Mouse (Mus musculus) heart, postnatal 14 days (tissue): ENCODE results near the gene Asic3. TPM values are rescaled to one million over a fixed set of nuclear protein-coding genes. Genes with fewer than 3 reads are reported as not detected.
A peak's percentile ranks its signal among the peaks of the same experiment; 100 is the strongest.

Source experiments
- DNase-seq, 2 experiments: peaks; one replicate each; pipeline ENCODE4 v3.0.0; 2021 to 2022
- intact Hi-C: fragments of 180-260 bp; cut with DNase I; formaldehyde crosslinking; loops from one replicate; pipeline ENCODE4 v1.15.1; 2025
- long read RNA-seq, 2 experiments: library from polyadenylated mRNA; stranded (forward); transcript quantifications; one replicate each; pipeline ENCODE4 v2.0.0; 2021
- total RNA-seq, 2 experiments: library from RNA; stranded (reverse); gene quantifications; 2 replicates each; pipeline ENCODE4 v1.2.3; 2021

Asic3 gene
- under 1 TPM in 1 of 2 experiments, not detected in 1; 0.39 TPM for total RNA-seq
- long read RNA-seq, experiment 1: 0 reads
- long read RNA-seq, experiment 2: 0 reads

DNA sequence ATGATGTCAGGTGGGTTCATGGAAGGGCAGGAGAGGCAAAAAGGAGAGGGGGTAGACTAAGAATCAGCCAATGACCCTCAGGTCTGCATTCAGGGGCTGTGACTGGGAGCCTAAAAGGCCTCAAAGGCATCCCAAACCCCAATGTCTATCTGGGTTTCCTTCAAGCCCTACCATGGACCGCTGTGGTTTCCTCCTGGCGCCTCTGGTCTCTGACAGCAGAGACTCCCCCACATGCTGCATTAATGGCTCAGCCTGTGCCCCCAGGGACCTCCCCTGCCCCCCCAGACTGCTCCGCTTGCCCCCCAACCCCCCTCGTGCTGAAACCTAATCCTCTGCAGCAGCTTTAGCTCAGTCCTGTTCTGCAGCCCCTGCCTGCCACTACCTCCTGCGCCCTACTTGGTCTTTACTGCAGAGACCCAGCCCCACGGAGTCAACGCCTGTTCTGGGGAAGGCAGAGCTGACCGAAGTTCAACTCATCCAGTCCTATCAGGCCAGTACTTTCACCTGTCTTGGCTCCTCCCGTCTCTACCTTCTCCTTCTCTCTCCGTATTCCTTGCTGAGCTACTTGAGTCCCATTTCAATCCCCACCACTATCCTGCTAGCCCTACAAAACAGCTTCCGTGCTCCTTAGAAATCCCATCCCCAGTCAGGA, at the start of gene Asic3:
Asic3 (plus strand) TSS at position 351 of the 652 bp plus-strand sequence.
- intact Hi-C loops: no loop called here
- DNase-seq: no peak

DNA sequence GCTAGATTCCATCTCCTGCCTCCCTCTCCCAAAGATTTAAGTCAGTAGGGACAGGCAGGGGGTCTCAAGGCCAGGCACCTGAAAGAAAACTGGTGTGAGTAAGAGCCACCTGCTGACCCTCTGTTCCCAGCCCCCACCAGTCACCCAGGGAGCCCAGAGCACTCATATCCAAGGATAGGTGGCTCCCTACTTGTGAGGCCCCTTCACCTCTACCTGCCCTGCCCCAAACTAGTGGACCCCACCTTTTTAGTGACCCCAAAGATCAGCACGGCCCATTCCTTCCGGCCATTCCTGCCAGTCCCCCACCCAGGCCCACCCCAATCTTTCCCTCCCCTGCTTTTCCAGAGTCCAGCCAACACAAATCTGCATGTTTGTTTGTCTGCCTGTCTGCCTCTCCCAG, 49.7 kb upstream of the Asic3 start:
- intact Hi-C loops: loop anchor here (1.0 kb wide), 1 partner anchor 23 kb away; no protein-coding TSS in a partner anchor
- DNase-seq: no peak

DNA sequence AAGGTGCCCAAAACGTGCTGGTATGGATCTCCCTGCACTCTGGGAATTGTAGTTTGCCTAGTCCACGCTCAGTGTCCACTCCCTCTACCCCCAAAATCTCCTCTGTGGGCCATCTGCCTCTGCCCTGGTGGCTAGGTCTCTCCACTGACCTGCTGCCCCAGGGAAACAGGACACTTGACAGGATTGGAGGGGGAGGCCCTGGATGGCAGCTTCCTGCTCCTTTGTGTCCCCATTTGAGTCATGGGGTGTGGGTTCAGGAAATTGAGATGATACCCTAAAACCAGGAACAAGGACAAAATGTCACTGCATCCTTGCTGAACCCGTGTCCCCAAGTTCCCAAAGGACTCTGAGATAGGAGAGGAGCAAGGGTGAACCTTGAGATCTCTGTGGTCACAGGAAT, 49.1 kb upstream of the Asic3 start:
- intact Hi-C loops: loop anchor here (2.0 kb wide), 1 partner anchor 19 kb away; no protein-coding TSS in a partner anchor
- no peak for DNase-seq

GRCm38 (mm10) chr5:24364508-24364907, 48.7 kb upstream of the Asic3 start, which contains the start of gene Nos3:
Gene Nos3, plus strand, starts transcription at chr5:24364810.
- DNase-seq: peak; percentile 75 to 76
- intact Hi-C loops: loop anchor here (2.0 kb wide), 1 partner anchor 18 kb away; no protein-coding TSS in a partner anchor

DNA sequence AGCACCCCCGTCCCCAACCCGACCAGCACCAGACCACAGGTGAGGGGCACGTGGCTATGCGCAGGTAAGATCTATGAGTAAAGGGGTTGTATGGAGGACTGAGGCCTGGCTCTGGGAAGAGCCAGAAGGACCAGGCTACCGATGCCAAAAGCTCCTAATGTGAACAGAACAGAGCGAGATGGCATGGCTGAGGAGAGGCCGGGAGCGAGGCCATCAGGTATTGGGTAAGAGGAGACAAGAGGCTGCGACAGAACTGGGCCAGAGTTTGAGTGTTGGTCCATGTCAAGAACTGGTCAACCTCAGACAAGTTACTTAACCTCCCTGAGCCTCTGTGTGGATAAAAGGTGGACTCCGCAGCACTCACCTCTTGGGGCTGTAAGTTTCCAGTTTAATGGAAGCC, 48.2 kb upstream of the Asic3 start:
- DNase-seq: no peak

DNA sequence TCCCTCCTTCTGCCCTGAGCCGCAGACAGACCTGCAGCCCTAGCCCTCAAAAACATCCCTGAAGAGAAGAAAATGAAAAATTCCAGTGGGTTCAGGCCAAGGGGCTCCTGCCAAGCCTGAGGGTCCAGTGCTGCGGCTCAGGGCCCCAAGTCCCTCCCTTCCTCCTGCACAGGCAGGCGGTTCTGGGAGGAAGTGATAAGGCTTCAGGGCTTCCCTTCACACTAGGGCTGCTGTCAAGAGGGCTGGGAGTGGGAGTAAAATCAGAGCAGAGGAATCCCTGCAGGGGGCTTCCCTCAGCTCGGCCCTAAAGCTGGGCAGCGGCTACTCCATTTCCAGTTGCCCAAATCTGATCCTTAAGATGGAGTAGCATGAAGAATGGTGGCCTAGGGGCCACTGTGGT, 47.7 kb upstream of the Asic3 start:
- intact Hi-C loops: loop anchor here (2.0 kb wide), 1 partner anchor 17 kb away; no protein-coding TSS in a partner anchor
- peak in 1 of 2 experiments; percentile 43 for DNase-seq

More for the DNA sequence above, 48.2 kb upstream of the Asic3 start:
- intact Hi-C loops: loop anchor here (2.0 kb wide), 1 partner anchor 18 kb away; no protein-coding TSS in a partner anchor

DNA sequence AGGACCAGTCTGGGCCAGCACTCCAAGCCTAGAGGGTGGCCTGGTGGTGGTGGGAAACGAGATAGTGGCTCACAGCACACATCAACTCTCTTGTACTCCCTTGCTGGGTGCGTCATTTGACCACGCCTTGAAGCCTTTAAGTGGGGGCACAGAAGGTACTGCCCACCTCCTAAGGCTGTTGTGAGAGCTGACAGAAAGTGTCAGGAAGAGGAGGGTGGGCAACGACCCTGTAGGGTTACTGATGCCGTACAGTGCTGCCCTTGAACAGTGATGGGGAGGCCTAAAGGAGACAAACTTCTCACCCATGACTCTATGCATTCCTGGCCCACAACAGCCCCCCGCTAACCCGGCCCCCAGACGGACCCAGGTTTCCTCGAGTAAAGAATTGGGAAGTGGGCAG, 46.8 kb upstream of the Asic3 start:
- no peak for DNase-seq
- intact Hi-C loops: no loop called here

GRCm38 (mm10) chr5:24369767-24370166, 43.4 kb upstream of the Asic3 start:
- DNase-seq: no peak
- intact Hi-C loops: no loop called here

DNA sequence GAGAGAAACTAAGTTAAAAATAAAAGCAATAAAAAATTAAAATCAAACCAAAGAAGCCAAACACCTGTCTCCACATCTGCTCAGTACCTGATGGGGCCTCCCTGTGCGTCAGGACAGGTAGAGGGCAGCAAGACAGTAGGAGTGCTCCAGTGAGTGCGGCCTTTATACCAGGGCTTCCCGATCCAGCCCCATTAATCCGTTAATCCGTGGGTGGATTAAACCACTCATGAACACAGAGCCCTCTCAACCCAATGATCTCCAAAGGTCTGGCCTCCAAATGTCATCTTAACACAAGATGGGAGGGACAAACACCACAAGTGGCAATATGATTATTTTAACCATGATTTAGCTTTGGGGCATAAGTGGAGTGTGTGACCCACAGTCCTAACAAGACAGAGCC, 39.4 kb upstream of the Asic3 start:
- intact Hi-C loops: no loop called here
- DNase-seq: no peak

DNA sequence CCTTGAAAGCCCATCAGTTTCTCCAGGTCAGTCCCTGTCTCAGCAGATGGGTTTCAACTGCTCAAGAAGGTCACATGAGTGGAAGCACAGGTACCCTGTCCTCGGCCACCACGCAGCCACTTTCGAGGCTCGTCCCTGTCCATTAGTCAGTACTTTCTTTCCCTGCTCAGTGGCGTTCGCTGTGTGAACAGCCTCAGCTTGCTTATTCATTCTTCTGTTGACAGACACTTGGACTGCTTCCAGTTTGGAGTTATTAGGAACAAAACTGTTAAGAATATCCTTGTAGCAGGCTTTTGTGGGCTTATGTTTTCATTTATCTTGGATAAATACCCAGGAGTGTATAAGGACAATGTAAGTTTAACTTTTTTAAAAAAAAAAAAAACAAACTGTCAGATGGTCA, 39.0 kb upstream of the Asic3 start:
- peak in 1 of 2 experiments; percentile 40 for DNase-seq
- intact Hi-C loops: no loop called here

DNA sequence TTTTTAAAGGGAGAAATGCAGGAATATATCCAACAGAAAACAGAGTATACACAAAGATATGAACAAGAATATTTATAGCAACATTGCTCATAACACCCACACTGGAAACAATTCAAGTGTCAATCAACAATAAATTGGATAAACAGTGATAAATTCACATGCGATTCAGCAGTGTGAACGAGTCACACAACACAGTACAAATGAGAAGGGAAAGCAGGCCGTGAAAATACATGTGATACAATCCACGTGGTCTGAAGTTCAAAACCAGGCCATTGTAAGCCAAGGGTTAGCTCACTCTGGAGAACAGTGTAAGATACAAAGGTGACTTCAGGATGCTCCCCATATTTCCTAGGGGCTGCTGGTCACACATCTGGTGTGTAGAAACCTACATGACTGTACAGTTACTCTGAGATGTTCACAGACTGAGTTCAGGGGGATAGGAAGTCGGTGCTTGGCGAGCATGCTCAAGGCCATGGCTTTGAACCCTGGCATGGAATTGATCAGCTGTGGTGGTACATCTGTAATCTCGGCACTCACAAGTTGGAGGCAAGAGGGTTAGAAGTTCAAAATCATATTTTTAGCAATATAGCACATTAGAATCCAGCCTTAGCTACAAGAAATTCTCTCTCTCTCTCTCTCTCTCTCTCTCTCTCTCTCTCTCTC, 38.4 kb upstream of the Asic3 start:
- no peak for DNase-seq
- intact Hi-C loops: no loop called here

DNA sequence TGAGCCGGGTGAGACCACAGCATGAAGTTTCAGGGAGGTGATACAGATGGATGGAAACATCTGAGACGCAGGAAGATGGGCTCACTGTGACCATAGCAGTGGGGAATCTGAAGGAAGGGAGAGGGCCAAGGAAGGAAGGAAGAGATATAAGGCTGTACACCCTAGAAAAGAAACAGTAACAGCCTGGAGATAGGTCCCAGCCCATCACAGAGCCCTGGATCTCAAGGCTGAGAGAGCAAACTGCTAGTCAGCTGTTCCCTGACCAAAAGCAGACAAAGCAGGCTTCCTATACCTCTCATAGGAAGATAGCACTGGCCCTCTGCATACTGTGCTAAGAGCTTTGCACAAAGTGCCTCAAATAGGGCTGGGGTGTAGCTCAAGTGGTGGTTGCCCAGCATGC, 34.5 kb upstream of the Asic3 start:
- intact Hi-C loops: no loop called here
- DNase-seq: no peak

DNA sequence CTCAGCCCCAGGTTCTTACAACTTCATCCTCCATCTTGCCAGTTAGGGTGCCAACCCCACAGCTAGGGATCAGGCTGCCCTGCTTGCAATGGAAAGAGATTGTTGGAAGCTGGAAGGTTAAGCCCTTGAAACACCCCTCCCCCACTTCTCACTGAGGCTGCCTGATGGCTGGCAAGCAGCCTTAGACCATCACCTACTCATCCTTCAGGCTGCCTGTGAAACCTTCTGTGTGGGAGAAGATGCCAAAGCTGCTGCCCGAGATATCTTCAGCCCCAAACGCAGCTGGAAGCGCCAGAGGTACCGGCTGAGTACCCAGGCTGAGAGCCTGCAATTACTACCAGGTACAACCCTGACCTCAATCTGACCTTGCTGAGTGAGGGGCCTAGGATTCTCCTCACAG, 33.7 kb upstream of the Asic3 start:
- intact Hi-C loops: no loop called here

DNA sequence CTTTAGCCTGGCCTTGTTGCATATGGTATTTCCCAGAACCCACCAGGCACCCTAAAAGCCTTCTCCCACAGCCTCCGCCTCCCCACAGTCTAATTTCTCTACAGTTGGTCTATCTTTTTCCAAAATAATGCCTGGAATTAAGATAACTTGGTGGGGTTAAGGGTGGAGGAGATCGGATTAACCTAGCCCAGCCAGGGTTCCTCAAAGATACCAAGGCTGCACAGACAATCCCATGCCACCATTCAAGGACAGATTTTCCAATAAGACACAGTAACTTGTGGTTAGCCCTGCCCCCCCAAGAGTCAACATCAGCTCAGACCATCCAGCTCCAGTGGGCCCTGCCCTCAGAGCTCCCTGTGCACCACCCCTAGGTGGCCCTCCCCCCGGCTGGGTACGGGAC, 32.7 kb upstream of the Asic3 start:
- intact Hi-C loops: loop anchor here (10.0 kb wide), 1 partner anchor 216 kb away; the partner anchor contains the start of gene Nupl2
- no peak for DNase-seq

More for the DNA sequence above, 33.7 kb upstream of the Asic3 start:
- DNase-seq: no peak

DNA sequence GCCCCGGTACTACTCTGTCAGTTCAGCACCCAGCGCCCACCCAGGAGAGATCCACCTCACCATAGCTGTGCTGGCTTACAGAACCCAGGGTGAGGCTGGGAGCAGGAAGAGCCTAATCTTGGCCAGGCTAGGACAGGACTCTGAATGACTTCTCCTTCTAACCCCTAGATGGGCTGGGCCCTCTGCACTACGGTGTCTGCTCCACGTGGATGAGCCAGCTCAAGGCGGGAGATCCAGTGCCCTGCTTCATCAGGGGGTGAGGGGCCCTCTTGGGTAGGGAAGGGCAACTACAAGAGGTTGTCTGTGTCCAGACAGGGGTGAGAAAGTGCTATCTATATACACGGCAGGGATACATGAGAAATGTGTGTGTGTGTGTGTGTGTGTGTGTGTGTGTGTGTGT, 31.7 kb upstream of the Asic3 start:
- DNase-seq: no peak
- intact Hi-C loops: loop anchor here (10.0 kb wide), 1 partner anchor 217 kb away; the partner anchor contains the start of gene Nupl2

DNA sequence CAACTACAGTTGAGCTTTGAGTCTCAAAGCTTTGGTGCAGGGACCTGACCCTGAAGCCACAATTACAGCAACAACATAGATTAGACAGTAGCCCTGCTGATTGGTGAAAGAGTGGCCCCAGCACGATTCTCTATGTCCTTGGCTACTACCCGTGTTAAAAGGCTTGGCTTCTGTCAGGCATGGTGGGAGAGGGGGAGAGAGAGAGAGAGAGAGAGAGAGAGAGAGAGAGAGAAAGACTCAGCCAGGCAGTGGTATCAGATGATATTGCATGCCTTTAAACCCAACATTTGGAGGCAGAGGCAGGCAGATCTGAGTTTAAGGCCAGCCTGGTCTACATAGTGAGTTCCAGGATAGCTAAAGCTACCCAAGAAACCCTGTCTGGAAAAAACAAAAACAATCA, 31.2 kb upstream of the Asic3 start:
- intact Hi-C loops: loop anchor here (2.0 to 10.0 kb wide), 2 partner anchors 17 to 217 kb away; partner anchors contain the start of genes Nos3 and Nupl2
- DNase-seq: no peak

DNA sequence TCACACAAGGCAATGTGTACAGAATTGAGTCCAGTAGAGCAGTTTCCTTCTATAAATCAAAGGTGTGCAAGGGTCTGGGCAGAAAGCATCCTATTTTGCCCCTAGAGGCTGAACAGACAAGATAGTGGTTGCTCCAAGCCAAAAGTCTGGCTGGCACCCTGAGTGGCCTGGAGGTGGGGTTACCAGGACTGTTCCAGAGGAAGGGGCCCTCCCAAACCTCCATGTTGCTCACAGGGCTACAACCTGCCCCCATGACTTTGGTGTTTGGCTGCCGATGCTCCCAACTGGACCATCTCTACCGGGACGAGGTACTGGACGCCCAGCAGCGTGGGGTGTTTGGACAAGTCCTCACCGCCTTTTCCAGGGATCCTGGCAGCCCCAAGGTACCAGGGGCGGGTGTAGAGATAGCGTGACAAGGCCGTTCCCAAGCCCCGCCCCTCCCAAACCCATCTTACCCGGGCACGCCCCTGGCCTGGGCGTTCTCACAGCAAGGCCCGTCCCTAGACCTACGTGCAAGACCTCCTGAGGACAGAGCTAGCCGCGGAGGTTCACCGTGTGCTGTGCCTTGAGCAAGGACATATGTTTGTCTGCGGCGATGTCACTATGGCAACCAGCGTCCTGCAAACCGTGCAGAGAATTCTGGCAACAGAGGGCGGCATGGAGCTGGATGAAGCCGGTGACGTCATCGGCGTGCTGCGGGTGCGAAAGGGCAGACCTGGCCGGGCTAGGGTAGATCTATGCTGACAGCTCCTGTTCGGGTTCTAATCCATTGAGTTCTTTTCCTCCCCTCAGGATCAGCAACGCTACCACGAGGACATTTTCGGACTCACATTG, 29.9 kb upstream of the Asic3 start:
- peak; percentile 85 to 91 for DNase-seq
- intact Hi-C loops: loop anchor here (2.0 to 10.0 kb wide), 2 partner anchors 18 to 218 kb away; partner anchors contain the start of genes Nos3 and Nupl2

GRCm38 (mm10) chr5:24384407-24384806, 28.8 kb upstream of the Asic3 start:
- DNase-seq: peak; percentile 44 to 48
- intact Hi-C loops: loop anchor here (10.0 kb wide), 1 partner anchor 220 kb away; the partner anchor contains the start of gene Nupl2

DNA sequence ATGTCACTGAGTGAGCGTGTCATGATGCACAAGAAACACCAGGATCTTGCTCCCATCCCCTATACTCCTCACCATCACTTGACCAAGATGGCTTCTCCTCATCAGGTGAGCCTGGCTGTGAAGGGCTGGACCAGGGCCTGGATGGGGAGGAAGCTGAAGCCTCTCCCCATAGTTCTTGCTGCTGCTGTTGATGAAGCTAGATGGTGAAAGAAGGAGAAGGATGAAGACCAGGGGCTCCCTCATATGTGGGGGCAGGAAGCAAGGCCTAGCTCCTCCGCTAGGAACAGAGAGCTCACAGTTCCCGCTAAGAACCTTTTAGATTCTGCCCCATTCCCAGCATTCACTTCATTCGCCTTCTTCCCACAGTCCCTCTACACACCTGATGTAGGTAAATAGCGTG, 27.8 kb upstream of the Asic3 start:
- DNase-seq: no peak

GRCm38 (mm10) chr5:24385887-24386550, 27.2 kb upstream of the Asic3 start:
- intact Hi-C loops: loop anchor here (1.0 to 10.0 kb wide), 2 partner anchors 23 to 221 kb away; partner anchors contain the start of gene Nupl2
- no peak for DNase-seq

More for the DNA sequence above, 27.8 kb upstream of the Asic3 start:
- intact Hi-C loops: loop anchor here (10.0 kb wide), 1 partner anchor 221 kb away; the partner anchor contains the start of gene Nupl2
